Mouse (Mus musculus) liver, embryonic 14.5 days (tissue): Measurements from ENCODE around the gene Sema5a. TPM values are rescaled to one million over a fixed set of nuclear protein-coding genes. Genes with fewer than 3 reads are reported as not detected.

Source experiments
- ATAC-seq: fragments of 200-750 bp; cut with Nextera tagmentation; 2 replicates; pipeline ENCODE4 v1.8.0; 2017; ENCODE audit warnings: moderate number of reproducible peaks, mild to moderate bottlenecking, moderate library complexity; ENCODE audit not compliant: insufficient read depth
- DNase-seq, 3 experiments: peaks; one replicate each; pipeline ENCODE4 v3.0.0-alpha.2; 2012 to 2013; ENCODE audit warnings: low read depth in 3 of 3, low spot score in 3 of 3
- H3K27ac ChIP-seq: fragments of 300-500 bp; sonication (generic); 2 replicates; pipeline ENCODE4 v1.5.1; 2014; ENCODE audit warnings: moderate library complexity, mild to moderate bottlenecking, control low read depth, inconsistent platforms
- H3K27me3 ChIP-seq: fragments of 300-500 bp; sonication (generic); 2 replicates; pipeline ENCODE4 v1.6.1; 2014; ENCODE audit warnings: mild to moderate bottlenecking, low read length, moderate library complexity; ENCODE audit not compliant: control insufficient read depth, insufficient read depth
- H3K36me3 ChIP-seq: fragments of 300-500 bp; sonication (generic); replicated peaks from 2 replicates; pipeline ENCODE4 v1.6.1; 2014; ENCODE audit warnings: low read depth; ENCODE audit not compliant: control insufficient read depth, insufficient read depth
- H3K4me1 ChIP-seq, 2 experiments: fragments of 200-500 bp in 1 of 2; fragments of 300-500 bp in 1 of 2; sonication (generic) in 1 of 2; replicated peaks; 2 replicates each; pipeline ENCODE4 v1.6.1; 2012 to 2014; ENCODE audit warnings: antibody characterized with exemption in 1 of 2, inconsistent platforms in 1 of 2, low read length in 1 of 2; ENCODE audit not compliant: control insufficient read depth in 2 of 2, insufficient read depth in 2 of 2
- H3K4me2 ChIP-seq: fragments of 300-500 bp; sonication (generic); 2 replicates; pipeline ENCODE4 v1.6.1; 2014; ENCODE audit warnings: low read depth, mild to moderate bottlenecking, control low read depth, moderate library complexity
- H3K4me3 ChIP-seq, 2 experiments: fragments of 200-500 bp in 1 of 2; fragments of 300-500 bp in 1 of 2; sonication (generic) in 1 of 2; 2 replicates each; pipeline ENCODE4 v1.5.1; 2012 to 2014; ENCODE audit warnings: low read depth in 2 of 2, low read length in 2 of 2, mild to moderate bottlenecking in 2 of 2, control low read depth in 1 of 2, inconsistent platforms in 1 of 2, moderate library complexity in 1 of 2; ENCODE audit not compliant: insufficient read depth in 1 of 2
- H3K9ac ChIP-seq: fragments of 300-500 bp; sonication (generic); replicated peaks from 2 replicates; pipeline ENCODE4 v1.6.1; 2014; ENCODE audit warnings: mild to moderate bottlenecking, control low read depth, moderate library complexity
- H3K9me3 ChIP-seq: fragments of 300-500 bp; sonication (generic); 2 replicates; pipeline ENCODE4 v1.6.1; 2016; ENCODE audit warnings: low read length, mixed read lengths; ENCODE audit not compliant: control insufficient read depth
- CTCF ChIP-seq: IDR thresholded peaks from 2 replicates; pipeline ENCODE4 v1.5.1; 2016; ENCODE audit warnings: antibody characterized with exemption, low read depth, control low read depth
- EP300 ChIP-seq: IDR thresholded peaks from 2 replicates; pipeline ENCODE4 v1.6.1; 2016; ENCODE audit warnings: antibody characterized with exemption, low read depth
- WGBS: fragments of 180-500 bp; shearing (Covaris S2); extraction: QIAGEN DNeasy Blood & Tissue Kit; methylation state at CpG from one replicate; pipeline ENCODE4 v1.1.7; 2014; ENCODE audit not compliant: insufficient replicate concordance; 5-methylcytosine and 5-hydroxymethylcytosine counted together
- polyA plus RNA-seq, 2 experiments: library from polyadenylated mRNA; depleted of rRNA in 1 of 2; stranded (reverse) in 1 of 2; unstranded in 1 of 2; fragments of >200 nt; fragmentation: Nextera tagmentation in 1 of 2; extraction: Ambion mirVana in 1 of 2; gene quantifications; 2 replicates each; pipeline versions ENCODE4 v1.2.1 to v1.2.3; 2012 to 2014

The Sema5a gene
- polyA plus RNA-seq, 2 experiments, result 0.29 to 0.35 TPM

GRCm38 (mm10) chr15:32517954-32518353 lies 273.3 kb downstream of the Sema5a start:
- H3K4me2 ChIP-seq, result no peak overlapping the region

GRCm38 (mm10) chr15:32532539-32532938 lies 287.9 kb downstream of the Sema5a start:
- Histone ChIP-seq H3K4me2 (no peak overlapping the region), H3K9ac (no peak overlapping the region), H3K4me3 (no peak overlapping the region), H3K27ac (no peak overlapping the region), H3K36me3 (no peaks in the 10 kb centered on the region), H3K9me3 (no peaks in the 10 kb centered on the region), H3K27me3 (no peaks in the 10 kb centered on the region), H3K4me1 (no peaks in the 10 kb centered on the region)
- DNase-seq, result no peak
- ATAC-seq, result no peak
- 56% methylated on average over 3 of the region's 3 CpGs for WGBS
- TF ChIP-seq EP300, result no peak
- TF ChIP-seq CTCF, result no peak

More at GRCm38 (mm10) chr15:32517954-32518353, 273.3 kb downstream of the Sema5a start:
- DNase-seq, result no peak
- Histone ChIP-seq H3K9ac (no peak overlapping the region), H3K27ac (no peak overlapping the region), H3K36me3 (no peaks in the 10 kb centered on the region), H3K4me1 (no peaks in the 10 kb centered on the region), H3K9me3 (no peaks in the 10 kb centered on the region), H3K4me3 (no peak overlapping the region), H3K27me3 (no peaks in the 10 kb centered on the region)
- TF ChIP-seq CTCF (no peak), EP300 (no peak)
- ATAC-seq, result no peak
- 72% methylated on average over 2 of the region's 2 CpGs for WGBS

- 43% methylated on average over 1 of the region's 1 CpGs for WGBS
- no peak overlapping the region for H3K4me2 ChIP-seq
- no peak overlapping the region for H3K4me3 ChIP-seq
- ATAC-seq (no peak), DNase-seq (no peak)
- H3K27ac ChIP-seq, result no peak overlapping the region
- no peaks in the 10 kb centered on the region for H3K27me3 ChIP-seq
- no peak overlapping the region for H3K9ac ChIP-seq
- no peaks in the 10 kb centered on the region for H3K4me1 ChIP-seq
- no peaks in the 10 kb centered on the region for H3K9me3 ChIP-seq
- H3K36me3 ChIP-seq, result no peaks in the 10 kb centered on the region
- TF ChIP-seq CTCF (no peak), EP300 (no peak)
Measured at GRCm38 (mm10) chr15:32533541-32534080, 289.0 kb downstream of the Sema5a start.

- Histone ChIP-seq H3K27me3 (no peaks in the 10 kb centered on the region), H3K27ac (no peak overlapping the region), H3K9me3 (no peaks in the 10 kb centered on the region), H3K9ac (no peak overlapping the region), H3K36me3 (no peaks in the 10 kb centered on the region), H3K4me2 (no peak overlapping the region), H3K4me3 (no peak overlapping the region), H3K4me1 (no peaks in the 10 kb centered on the region)
- 55% methylated on average over 6 of the region's 6 CpGs for WGBS
- TF ChIP-seq CTCF, result no peak
- no peak for TF ChIP-seq EP300
- DNase-seq, result no peak
- ATAC-seq, result no peak
Measured at GRCm38 (mm10) chr15:32536755-32537503, 292.3 kb downstream of the Sema5a start.

- H3K4me3 ChIP-seq, result no peak overlapping the region
- H3K9me3 ChIP-seq, result no peaks in the 10 kb centered on the region
- no peaks in the 10 kb centered on the region for H3K4me1 ChIP-seq
- H3K27ac ChIP-seq, result no peak overlapping the region
- H3K4me2 ChIP-seq, result no peak overlapping the region
- ATAC-seq (no peak), DNase-seq (no peak)
- no peaks in the 10 kb centered on the region for H3K27me3 ChIP-seq
- 54% methylated on average over 2 of the region's 2 CpGs for WGBS
- H3K36me3 ChIP-seq, result no peaks in the 10 kb centered on the region
- H3K9ac ChIP-seq, result no peak overlapping the region
- TF ChIP-seq EP300 (no peak), CTCF (no peak)
Measured at GRCm38 (mm10) chr15:32537504-32537792, 292.8 kb downstream of the Sema5a start.
